7 mouse cellular contexts compared by ENCODE assay signal in genomic region chr10:30842228-30842627, GRCm38 (mm10). TPM values are rescaled to one million over a fixed set of nuclear protein-coding genes. Genes with fewer than 3 reads are reported as not detected.
DNase-seq lines count a peak whose midpoint lies in the region; ATAC-seq and TF ChIP-seq lines count a peak whose summit lies in the region.

No protein-coding gene starts in this region.

- peaks cover 63% of the 10 kb centered on the region for H3K27me3 ChIP-seq in lung, embryonic 15.5 days
- peaks cover 39% of the 10 kb centered on the region for H3K27me3 ChIP-seq in forebrain, embryonic 11.5 days (ENCODE audit: control insufficient read depth, insufficient read depth, low read length)
- peaks cover 42% of the 10 kb centered on the region for H3K27me3 ChIP-seq in limb, embryonic 14.5 days (ENCODE audit: control insufficient read depth, insufficient read depth, low read length)
- H3K27me3 ChIP-seq in neural tube, embryonic 14.5 days (ENCODE audit: control insufficient read depth, insufficient read depth, low read length), result peaks cover 22% of the 10 kb centered on the region

- peak overlapping the region; percentile 4; the same call in 1 of the 2 replicates for H3K27ac ChIP-seq in lung, embryonic 15.5 days
- H3K27ac ChIP-seq in forebrain, embryonic 11.5 days (ENCODE audit: low read depth, low read length), result no peak overlapping the region
- H3K27ac ChIP-seq in limb, embryonic 14.5 days (replicated peaks; ENCODE audit: low read depth, low read length), result no peak overlapping the region
- H3K27ac ChIP-seq in neural tube, embryonic 14.5 days (ENCODE audit: low read depth, low read length), result peak overlapping the region; percentile 44

- no peak for TF ChIP-seq POLR2A in limb, embryonic 14.5 days (IDR thresholded peaks at IDR 0.05; ENCODE audit: borderline replicate concordance, extremely low read depth, insufficient read depth, insufficient read length)

- peaks cover 25% of the 10 kb centered on the region for H3K4me1 ChIP-seq in lung, embryonic 15.5 days
- H3K4me1 ChIP-seq in forebrain, embryonic 11.5 days (replicated peaks; ENCODE audit: control insufficient read depth, insufficient read depth, low read length), result peaks cover 8% of the 10 kb centered on the region; the same call in 1 of the 2 replicates
- peaks cover 12% of the 10 kb centered on the region for H3K4me1 ChIP-seq in limb, embryonic 14.5 days (ENCODE audit: control insufficient read depth, insufficient read depth, low read length)
- peaks cover 11% of the 10 kb centered on the region; the same call in 1 of the 2 replicates for H3K4me1 ChIP-seq in neural tube, embryonic 14.5 days (ENCODE audit: control insufficient read depth, insufficient read depth, low read length)

- intact Hi-C loops in left cerebral cortex, postnatal 10 days (cut with DNase I), result loop anchor here (5.0 kb wide), 1 partner anchor 605 kb away; the partner anchor contains the start of gene Tpd52l1

- WGBS in lung, embryonic 15.5 days, result 0% methylated on average over 29 of the region's 29 CpGs
- WGBS in forebrain, embryonic 11.5 days, result 0% methylated on average over 29 of the region's 29 CpGs
- WGBS in limb, embryonic 14.5 days, result under 1% methylated on average over 29 of the region's 29 CpGs
- WGBS in neural tube, embryonic 14.5 days, result 1% methylated on average over 29 of the region's 29 CpGs

- peak overlapping the region; percentile 55 for H3K4me3 ChIP-seq in lung, embryonic 15.5 days
- peak overlapping the region; percentile 51 for H3K4me3 ChIP-seq in forebrain, embryonic 11.5 days (ENCODE audit: low read depth, low read length)
- peak overlapping the region; percentile 56 for H3K4me3 ChIP-seq in limb, embryonic 14.5 days (replicated peaks; ENCODE audit: low read length)
- peak overlapping the region; percentile 74 for H3K4me3 ChIP-seq in neural tube, embryonic 14.5 days (ENCODE audit: low read depth, low read length)

- DNase-seq in lung, postnatal 36 days, result no peak
- DNase-seq in forebrain, embryonic 11.5 days (ENCODE audit: low spot score), result no peak
- DNase-seq in limb, embryonic 14.5 days (ENCODE audit: low spot score), result no peak
- no peak for DNase-seq in right cerebral cortex, postnatal 4 days
- DNase-seq in left cerebral cortex, postnatal 10 days (ENCODE audit: extremely low spot score in 1 of 2, low spot score in 2 of 2), result no peak

- H3K4me2 ChIP-seq in lung, embryonic 15.5 days, result peak overlapping the region; percentile 80
- peak overlapping the region; percentile 88 for H3K4me2 ChIP-seq in forebrain, embryonic 11.5 days (ENCODE audit: low read depth, low read length, severe bottlenecking)
- H3K4me2 ChIP-seq in limb, embryonic 14.5 days (replicated peaks; ENCODE audit: low read depth, low read length, severe bottlenecking), result peak overlapping the region; percentile 88
- H3K4me2 ChIP-seq in neural tube, embryonic 14.5 days (ENCODE audit: low read depth, low read length), result peak overlapping the region; percentile 85

- H3K9me3 ChIP-seq in lung, embryonic 15.5 days, result no peaks in the 10 kb centered on the region
- H3K9me3 ChIP-seq in forebrain, embryonic 11.5 days (ENCODE audit: control insufficient read depth, low read length), result no peaks in the 10 kb centered on the region
- H3K9me3 ChIP-seq in limb, embryonic 14.5 days (ENCODE audit: control insufficient read depth, low read length), result no peaks in the 10 kb centered on the region
- H3K9me3 ChIP-seq in neural tube, embryonic 14.5 days (ENCODE audit: control insufficient read depth, low read length), result no peaks in the 10 kb centered on the region

- peak overlapping the region; percentile 29 for H3K9ac ChIP-seq in lung, embryonic 15.5 days
- peak overlapping the region; percentile 33 for H3K9ac ChIP-seq in forebrain, embryonic 11.5 days (ENCODE audit: low read length)
- H3K9ac ChIP-seq in limb, embryonic 14.5 days (ENCODE audit: low read depth, low read length, severe bottlenecking), result peak overlapping the region; percentile 34; the same call in 1 of the 2 replicates
- H3K9ac ChIP-seq in neural tube, embryonic 14.5 days (replicated peaks; ENCODE audit: low read depth, low read length), result peak overlapping the region; percentile 62

- H3K36me3 ChIP-seq in lung, embryonic 15.5 days, result no peaks in the 10 kb centered on the region
- H3K36me3 ChIP-seq in forebrain, embryonic 11.5 days (ENCODE audit: control insufficient read depth, insufficient read depth, low read length), result no peaks in the 10 kb centered on the region
- no peaks in the 10 kb centered on the region for H3K36me3 ChIP-seq in limb, embryonic 14.5 days (ENCODE audit: control insufficient read depth, insufficient read depth, low read length)
- no peaks in the 10 kb centered on the region for H3K36me3 ChIP-seq in neural tube, embryonic 14.5 days (ENCODE audit: control insufficient read depth, insufficient read depth, low read length)

- ATAC-seq in lung, embryonic 15.5 days (ENCODE audit: borderline replicate concordance, extremely low read depth, low FRiP score, low TSS enrichment), result peak; percentile 52
- ATAC-seq in forebrain, embryonic 11.5 days (replicated peaks; ENCODE audit: low FRiP score), result peak; percentile 64
- peak; percentile 10; the same call in 1 of the 2 replicates for ATAC-seq in limb, embryonic 14.5 days (ENCODE audit: low FRiP score, low read depth)
- ATAC-seq in neural tube, embryonic 14.5 days (ENCODE audit: low read depth), result peak; percentile 70

RNA-seq across cellular contexts. Expression of gene Hey2, which starts 0.4 kb away (rescaled TPM):
- polyA plus RNA-seq in lung, embryonic 15.5 days (2015; fragmentation: Nextera tagmentation; extraction: Ambion mirVana), result 3.5 and 3.8 TPM in 2 replicates
- 2.3 and 2.4 TPM in 2 replicates for polyA plus RNA-seq in forebrain, embryonic 11.5 days (2014; fragmentation: Nextera tagmentation; extraction: Ambion mirVana)
- 6.1 and 9.0 TPM in 2 replicates for polyA plus RNA-seq in limb, embryonic 14.5 days (2012; rRNA removed)
- polyA plus RNA-seq in limb, embryonic 14.5 days (2014; fragmentation: Nextera tagmentation; extraction: Ambion mirVana), result 2.6 and 3.1 TPM in 2 replicates
- polyA plus RNA-seq in neural tube, embryonic 14.5 days (2014; fragmentation: Nextera tagmentation; extraction: Ambion mirVana), result 6.5 and 9.9 TPM in 2 replicates
- 1 to 10 TPM; 5.0 to 5.4 TPM for total RNA-seq in left cerebral cortex, postnatal 10 days (2021)

RNA-seq across cellular contexts. Expression of gene Ncoa7, which starts 39.1 kb away (rescaled TPM):
- polyA plus RNA-seq in lung, embryonic 15.5 days (2015; fragmentation: Nextera tagmentation; extraction: Ambion mirVana), result 9.5 and 10.1 TPM in 2 replicates
- polyA plus RNA-seq in forebrain, embryonic 11.5 days (2014; fragmentation: Nextera tagmentation; extraction: Ambion mirVana), result 7.6 and 8.8 TPM in 2 replicates
- 8.3 and 9.0 TPM in 2 replicates for polyA plus RNA-seq in limb, embryonic 14.5 days (2012; rRNA removed)
- 7.6 and 8.0 TPM in 2 replicates for polyA plus RNA-seq in limb, embryonic 14.5 days (2014; fragmentation: Nextera tagmentation; extraction: Ambion mirVana)
- polyA plus RNA-seq in neural tube, embryonic 14.5 days (2014; fragmentation: Nextera tagmentation; extraction: Ambion mirVana), result 23.7 and 25.8 TPM in 2 replicates
- total RNA-seq in left cerebral cortex, postnatal 10 days (2021), result 100 to 1,000 TPM in 1 of 2 experiments, 10 to 100 TPM in 1; 98.2 to 106 TPM

Comparison
In these comparisons a context has a peak if more than half of its experiments do, and no peak if none do; other contexts are left out.
1. ATAC-seq: peak in every context shown above with its lines; median percentile 70 in neural tube, embryonic 14.5 days; 64 in forebrain, embryonic 11.5 days; 52 in lung, embryonic 15.5 days; 10 in limb, embryonic 14.5 days.
2. H3K27ac ChIP-seq: peak in lung, embryonic 15.5 days (single experiment) and neural tube, embryonic 14.5 days (single experiment); none in forebrain, embryonic 11.5 days (single experiment) and limb, embryonic 14.5 days (single experiment).
3. Peak in every context shown above with its lines, with median percentiles within 50 percentile points of each other: H3K4me2 ChIP-seq, H3K4me3 ChIP-seq and H3K9ac ChIP-seq.